Mouse (Mus musculus) heart, embryonic 16.5 days (tissue): Measurements from ENCODE around the gene Nuak1. TPM values are rescaled to one million over a fixed set of nuclear protein-coding genes. Genes with fewer than 3 reads are reported as not detected.

ENCODE experiments used
- ATAC-seq: fragments of 200-750 bp; cut with Nextera tagmentation; replicated peaks from 2 replicates; pipeline ENCODE4 v1.8.0; 2017; ENCODE audit warnings: moderate number of reproducible peaks; ENCODE audit not compliant: insufficient read depth, low FRiP score; ENCODE audit errors: extremely low read depth
- H3K27ac ChIP-seq: fragments of 300-500 bp; sonication (generic); 2 replicates; pipeline ENCODE4 v1.5.1; 2014; ENCODE audit warnings: mild to moderate bottlenecking, low read length, control low read depth, moderate library complexity
- H3K27me3 ChIP-seq: fragments of 300-500 bp; sonication (generic); 2 replicates; pipeline ENCODE4 v1.6.1; 2014; ENCODE audit warnings: low read length, mixed read lengths; ENCODE audit not compliant: control insufficient read depth, insufficient read depth
- H3K36me3 ChIP-seq: fragments of 300-500 bp; sonication (generic); 2 replicates; pipeline ENCODE4 v1.6.1; 2014; ENCODE audit not compliant: control insufficient read depth, insufficient read depth
- H3K4me1 ChIP-seq: fragments of 300-500 bp; sonication (generic); 2 replicates; pipeline ENCODE4 v1.6.1; 2014; ENCODE audit warnings: low read length, mixed read lengths; ENCODE audit not compliant: control insufficient read depth, insufficient read depth
- H3K4me2 ChIP-seq: fragments of 300-500 bp; sonication (generic); 2 replicates; pipeline ENCODE4 v1.6.1; 2014; ENCODE audit warnings: low read depth, mild to moderate bottlenecking, control low read depth, low read length
- H3K4me3 ChIP-seq: fragments of 300-500 bp; sonication (generic); 2 replicates; pipeline ENCODE4 v1.5.1; 2014; ENCODE audit warnings: mild to moderate bottlenecking, control low read depth, low read length
- H3K9ac ChIP-seq: fragments of 300-500 bp; sonication (generic); 2 replicates; pipeline ENCODE4 v1.6.1; 2014; ENCODE audit warnings: low read length, control low read depth
- H3K9me3 ChIP-seq: fragments of 300-500 bp; sonication (generic); replicated peaks from 2 replicates; pipeline ENCODE4 v1.6.1; 2016; ENCODE audit warnings: low read length; ENCODE audit not compliant: control insufficient read depth
- whole genome bisulfite sequencing: fragments of 180-500 bp; shearing (Covaris S2); extraction: QIAGEN DNeasy Blood & Tissue Kit; methylation state at CpG from one replicate; pipeline ENCODE4 v1.1.7; 2014; 5-methylcytosine and 5-hydroxymethylcytosine counted together
- polyA plus RNA-seq: library from polyadenylated mRNA; unstranded; fragments of >200 nt; fragmentation: Nextera tagmentation; extraction: Ambion mirVana; gene quantifications from 2 replicates; pipeline ENCODE4 v1.2.1, GENCODE M21; 2015

The Nuak1 gene
- polyA plus RNA-seq, 1 experiment from 2014 or later: 3.0 TPM

- WGBS: 0% methylated on average over 32 of the region's 32 CpGs
- Histone ChIP-seq H3K36me3 (no peaks in the 10 kb centered on the region), H3K9ac (peak overlapping the region; percentile 100), H3K4me1 (peaks cover 31% of the 10 kb centered on the region), H3K27ac (peak overlapping the region; percentile 98), H3K4me3 (peak overlapping the region; percentile 81), H3K27me3 (no peaks in the 10 kb centered on the region), H3K9me3 (no peaks in the 10 kb centered on the region), H3K4me2 (peak overlapping the region; percentile 91)
- ATAC-seq: peak; percentile 21
Observed at GRCm38 (mm10) chr10:84440181-84440540, 236 bp downstream of the Nuak1 start.

GRCm38 (mm10) chr10:84439228-84439596 is 1.2 kb downstream of the Nuak1 start:
- Histone ChIP-seq H3K36me3 (no peaks in the 10 kb centered on the region), H3K27ac (peak overlapping the region; percentile 98), H3K9ac (peak overlapping the region; percentile 100), H3K4me2 (peak overlapping the region; percentile 91), H3K4me3 (peak overlapping the region; percentile 81), H3K27me3 (no peaks in the 10 kb centered on the region), H3K9me3 (no peaks in the 10 kb centered on the region), H3K4me1 (peaks cover 31% of the 10 kb centered on the region)
- no peak for ATAC-seq
- WGBS: 9% methylated on average over 7 of the region's 7 CpGs

GRCm38 (mm10) chr10:84438466-84439227 is 1.8 kb downstream of the Nuak1 start:
- 13% methylated on average over 19 of the region's 19 CpGs for WGBS
- H3K4me1 ChIP-seq: peaks cover 37% of the 10 kb centered on the region

GRCm38 (mm10) chr10:84438049-84438422 is 2.4 kb downstream of the Nuak1 start:
- Histone ChIP-seq H3K9ac (peak overlapping the region; percentile 100), H3K4me3 (peak overlapping the region; percentile 81), H3K27ac (peak overlapping the region; percentile 98), H3K36me3 (no peaks in the 10 kb centered on the region), H3K9me3 (no peaks in the 10 kb centered on the region), H3K27me3 (no peaks in the 10 kb centered on the region), H3K4me1 (peaks cover 41% of the 10 kb centered on the region), H3K4me2 (peak overlapping the region; percentile 91)
- no peak for ATAC-seq
- WGBS: 0% methylated on average over 7 of the region's 7 CpGs

More at GRCm38 (mm10) chr10:84438466-84439227, 1.8 kb downstream of the Nuak1 start:
- no peak for ATAC-seq
- H3K9ac ChIP-seq: peak overlapping the region; percentile 100
- H3K4me2 ChIP-seq: peak overlapping the region; percentile 91
- H3K4me3 ChIP-seq: peak overlapping the region; percentile 81
- peak overlapping the region; percentile 98 for H3K27ac ChIP-seq
- no peaks in the 10 kb centered on the region for H3K27me3 ChIP-seq
- H3K9me3 ChIP-seq: no peaks in the 10 kb centered on the region
- H3K36me3 ChIP-seq: no peaks in the 10 kb centered on the region

GRCm38 (mm10) chr10:84437166-84438048 is 3.0 kb downstream of the Nuak1 start:
- WGBS: 38% methylated on average over 14 of the region's 14 CpGs
- Histone ChIP-seq H3K27me3 (no peaks in the 10 kb centered on the region), H3K9me3 (no peaks in the 10 kb centered on the region), H3K4me3 (peak overlapping the region; percentile 37), H3K36me3 (no peaks in the 10 kb centered on the region), H3K4me1 (peaks cover 40% of the 10 kb centered on the region), H3K4me2 (peak overlapping the region; percentile 91), H3K9ac (peak overlapping the region; percentile 52), H3K27ac (peak overlapping the region; percentile 65)
- ATAC-seq: no peak

- peaks cover 2% of the 10 kb centered on the region; the same call in 1 of the 2 replicates for H3K36me3 ChIP-seq
- H3K27me3 ChIP-seq: no peaks in the 10 kb centered on the region
- peak overlapping the region; percentile 14; the same call in 1 of the 2 replicates for H3K4me2 ChIP-seq
- no peak for ATAC-seq
- H3K9me3 ChIP-seq: no peaks in the 10 kb centered on the region
- 58% methylated on average over 11 of the region's 11 CpGs for WGBS
- H3K27ac ChIP-seq: no peak overlapping the region
- peak overlapping the region; percentile 6; the same call in 1 of the 2 replicates for H3K9ac ChIP-seq
- H3K4me3 ChIP-seq: no peak overlapping the region
- H3K4me1 ChIP-seq: peaks cover 36% of the 10 kb centered on the region
Observed at GRCm38 (mm10) chr10:84435930-84436329, 4.5 kb downstream of the Nuak1 start.

- no peak for ATAC-seq
- H3K4me2 ChIP-seq: no peak overlapping the region
- WGBS: 40% methylated on average over 21 of the region's 21 CpGs
- H3K36me3 ChIP-seq: peaks cover 4% of the 10 kb centered on the region; the same call in 1 of the 2 replicates
- H3K9me3 ChIP-seq: no peaks in the 10 kb centered on the region
- H3K4me1 ChIP-seq: peaks cover 34% of the 10 kb centered on the region
- H3K9ac ChIP-seq: no peak overlapping the region
- no peak overlapping the region for H3K27ac ChIP-seq
- no peaks in the 10 kb centered on the region for H3K27me3 ChIP-seq
- no peak overlapping the region for H3K4me3 ChIP-seq
Observed at GRCm38 (mm10) chr10:84433193-84433801, 7.1 kb downstream of the Nuak1 start.

GRCm38 (mm10) chr10:84424374-84424773 is 16.0 kb downstream of the Nuak1 start:
- Histone ChIP-seq H3K9me3 (no peaks in the 10 kb centered on the region), H3K4me3 (no peak overlapping the region), H3K36me3 (0 out of 2 replicates have a peak, but pooled peaks cover 4% of the 10 kb centered on the region), H3K27me3 (no peaks in the 10 kb centered on the region), H3K4me2 (no peak overlapping the region), H3K4me1 (peaks cover 24% of the 10 kb centered on the region), H3K9ac (no peak overlapping the region), H3K27ac (no peak overlapping the region)
- ATAC-seq: no peak
- 72% methylated on average over 7 of the region's 7 CpGs for WGBS
